Mouse (Mus musculus) liver, embryonic 14.5 days (tissue): Measurements from ENCODE around the gene Ahr. TPM values are rescaled to one million over a fixed set of nuclear protein-coding genes. Genes with fewer than 3 reads are reported as not detected.

Source experiments
- ATAC-seq: fragments of 200-750 bp; cut with Nextera tagmentation; 2 replicates; pipeline ENCODE4 v1.8.0; 2017; ENCODE audit warnings: moderate number of reproducible peaks, mild to moderate bottlenecking, moderate library complexity; ENCODE audit not compliant: insufficient read depth
- DNase-seq, 3 experiments: peaks; one replicate each; pipeline ENCODE4 v3.0.0-alpha.2; 2012 to 2013; ENCODE audit warnings: low read depth in 3 of 3, low spot score in 3 of 3
- H3K27ac ChIP-seq: fragments of 300-500 bp; sonication (generic); 2 replicates; pipeline ENCODE4 v1.5.1; 2014; ENCODE audit warnings: moderate library complexity, mild to moderate bottlenecking, control low read depth, inconsistent platforms
- H3K27me3 ChIP-seq: fragments of 300-500 bp; sonication (generic); 2 replicates; pipeline ENCODE4 v1.6.1; 2014; ENCODE audit warnings: mild to moderate bottlenecking, low read length, moderate library complexity; ENCODE audit not compliant: control insufficient read depth, insufficient read depth
- H3K36me3 ChIP-seq: fragments of 300-500 bp; sonication (generic); replicated peaks from 2 replicates; pipeline ENCODE4 v1.6.1; 2014; ENCODE audit warnings: low read depth; ENCODE audit not compliant: control insufficient read depth, insufficient read depth
- H3K4me1 ChIP-seq, 2 experiments: fragments of 200-500 bp in 1 of 2; fragments of 300-500 bp in 1 of 2; sonication (generic) in 1 of 2; replicated peaks; 2 replicates each; pipeline ENCODE4 v1.6.1; 2012 to 2014; ENCODE audit warnings: antibody characterized with exemption in 1 of 2, inconsistent platforms in 1 of 2, low read length in 1 of 2; ENCODE audit not compliant: control insufficient read depth in 2 of 2, insufficient read depth in 2 of 2
- H3K4me2 ChIP-seq: fragments of 300-500 bp; sonication (generic); 2 replicates; pipeline ENCODE4 v1.6.1; 2014; ENCODE audit warnings: low read depth, mild to moderate bottlenecking, control low read depth, moderate library complexity
- H3K4me3 ChIP-seq, 2 experiments: fragments of 200-500 bp in 1 of 2; fragments of 300-500 bp in 1 of 2; sonication (generic) in 1 of 2; 2 replicates each; pipeline ENCODE4 v1.5.1; 2012 to 2014; ENCODE audit warnings: low read depth in 2 of 2, low read length in 2 of 2, mild to moderate bottlenecking in 2 of 2, control low read depth in 1 of 2, inconsistent platforms in 1 of 2, moderate library complexity in 1 of 2; ENCODE audit not compliant: insufficient read depth in 1 of 2
- H3K9ac ChIP-seq: fragments of 300-500 bp; sonication (generic); replicated peaks from 2 replicates; pipeline ENCODE4 v1.6.1; 2014; ENCODE audit warnings: mild to moderate bottlenecking, control low read depth, moderate library complexity
- H3K9me3 ChIP-seq: fragments of 300-500 bp; sonication (generic); 2 replicates; pipeline ENCODE4 v1.6.1; 2016; ENCODE audit warnings: low read length, mixed read lengths; ENCODE audit not compliant: control insufficient read depth
- CTCF ChIP-seq: IDR thresholded peaks from 2 replicates; pipeline ENCODE4 v1.5.1; 2016; ENCODE audit warnings: antibody characterized with exemption, low read depth, control low read depth
- EP300 ChIP-seq: IDR thresholded peaks from 2 replicates; pipeline ENCODE4 v1.6.1; 2016; ENCODE audit warnings: antibody characterized with exemption, low read depth
- WGBS: fragments of 180-500 bp; shearing (Covaris S2); extraction: QIAGEN DNeasy Blood & Tissue Kit; methylation state at CpG from one replicate; pipeline ENCODE4 v1.1.7; 2014; ENCODE audit not compliant: insufficient replicate concordance; 5-methylcytosine and 5-hydroxymethylcytosine counted together
- polyA plus RNA-seq, 2 experiments: library from polyadenylated mRNA; depleted of rRNA in 1 of 2; stranded (reverse) in 1 of 2; unstranded in 1 of 2; fragments of >200 nt; fragmentation: Nextera tagmentation in 1 of 2; extraction: Ambion mirVana in 1 of 2; gene quantifications; 2 replicates each; pipeline versions ENCODE4 v1.2.1 to v1.2.3; 2012 to 2014

The Ahr gene
- 1.3 and 1.5 TPM in 2 replicates for polyA plus RNA-seq (2012; rRNA removed)
- 2.3 and 2.4 TPM in 2 replicates for polyA plus RNA-seq (2014; fragmentation: Nextera tagmentation; extraction: Ambion mirVana)

DNA sequence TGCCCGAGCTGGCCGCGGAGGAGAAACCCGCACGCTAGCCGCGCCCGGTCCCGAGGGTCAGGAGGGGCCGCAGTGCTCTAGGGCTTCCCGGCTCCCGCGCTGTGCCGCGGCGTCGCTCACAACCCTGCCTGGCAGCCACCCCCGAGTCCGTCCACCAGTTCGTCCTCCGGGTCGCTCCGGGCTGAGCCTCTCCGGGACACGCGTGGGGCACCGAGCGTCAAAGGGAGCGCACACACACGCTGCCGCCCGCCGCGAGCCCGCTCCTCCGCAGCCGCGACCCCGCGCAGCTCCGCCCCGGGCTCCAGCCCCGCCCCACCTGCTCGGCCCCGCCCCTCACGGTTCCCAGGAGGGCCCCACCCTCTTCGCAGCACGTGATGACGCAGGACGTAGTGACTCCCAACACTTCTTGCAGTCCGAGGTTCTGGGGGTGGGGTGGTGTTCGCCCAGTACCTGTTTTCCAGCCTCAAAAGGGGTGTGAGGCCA is at the start of gene Ahr:
TSS of gene Ahr (minus strand) at position 285 of the 483 bp plus-strand sequence.
- WGBS = under 1% methylated on average over 30 of the region's 52 CpGs
- DNase-seq = peak; percentile 51 to 66 (median 60)
- no peak within 1 kb of the TSS for H3K27ac ChIP-seq

GRCm38 (mm10) chr12:35578826-35579225 is 44.0 kb upstream of the Ahr start:
- Histone ChIP-seq H3K4me3 (no peak overlapping the region), H3K27me3 (no peaks in the 10 kb centered on the region), H3K36me3 (no peaks in the 10 kb centered on the region), H3K27ac (no peak overlapping the region), H3K4me1 (peaks cover 0 to 3% of the 10 kb centered on the region in 2 experiments; a peak in 2 of 4 replicates), H3K9ac (no peak overlapping the region), H3K4me2 (no peak overlapping the region), H3K9me3 (no peaks in the 10 kb centered on the region)
- WGBS = 52% methylated on average over 4 of the region's 4 CpGs
- no peak for ATAC-seq
- TF ChIP-seq EP300 = no peak
- no peak for TF ChIP-seq CTCF
- DNase-seq = no peak

More for the DNA sequence above, at the start of gene Ahr:
- Histone ChIP-seq H3K9ac (peak within 1 kb of the TSS; percentile 68), H3K4me2 (peak within 1 kb of the TSS; percentile 82), H3K4me1 (peaks cover 0 to 6% of the 10 kb centered on the region in 2 experiments; a peak in 1 of 4 replicates), H3K4me3 (peak within 1 kb of the TSS; percentile 65 to 78), H3K27me3 (no peaks in the 10 kb centered on the region), H3K9me3 (no peaks in the 10 kb centered on the region), H3K36me3 (no peaks in the 10 kb centered on the region)
- no peak for TF ChIP-seq EP300
- no peak for TF ChIP-seq CTCF
- peak; percentile 93 for ATAC-seq

GRCm38 (mm10) chr12:35576107-35576506 is 41.3 kb upstream of the Ahr start:
- no peaks in the 10 kb centered on the region for H3K27me3 ChIP-seq
- no peak for TF ChIP-seq CTCF
- TF ChIP-seq EP300 = no peak
- WGBS = 31% methylated on average over 4 of the region's 4 CpGs
- no peak overlapping the region for H3K27ac ChIP-seq
- DNase-seq = no peak
- H3K9me3 ChIP-seq = no peaks in the 10 kb centered on the region
- H3K36me3 ChIP-seq = no peaks in the 10 kb centered on the region
- ATAC-seq = no peak
- no peak overlapping the region for H3K4me3 ChIP-seq
- H3K4me1 ChIP-seq = peaks cover 0 to 3% of the 10 kb centered on the region in 2 experiments; a peak in 2 of 4 replicates
- no peak overlapping the region for H3K9ac ChIP-seq
- no peak overlapping the region for H3K4me2 ChIP-seq

DNA sequence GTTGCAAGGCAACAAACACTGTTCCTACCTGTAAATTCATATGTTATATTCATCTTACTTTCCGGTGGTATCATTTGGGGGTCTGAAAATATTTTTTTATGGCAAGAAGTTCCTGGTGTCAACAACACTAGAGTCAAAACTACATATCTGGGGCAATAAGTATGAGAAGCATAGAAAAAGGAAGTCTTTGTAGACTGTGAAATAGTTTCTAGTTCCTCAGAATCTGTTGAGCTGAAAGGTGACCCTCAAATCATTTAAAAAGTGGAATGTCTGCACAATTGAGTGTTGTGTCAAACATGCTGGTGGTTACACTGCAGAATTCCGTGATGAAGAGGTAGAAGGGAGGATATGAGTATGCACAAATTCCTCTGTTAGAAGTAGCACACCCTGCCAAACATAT is 38.9 kb upstream of the Ahr start:
- no peak for ATAC-seq
- H3K4me3 ChIP-seq = no peak overlapping the region
- no peaks in the 10 kb centered on the region for H3K27me3 ChIP-seq
- H3K27ac ChIP-seq = no peak overlapping the region
- no peak for DNase-seq
- H3K9ac ChIP-seq = no peak overlapping the region
- H3K4me2 ChIP-seq = no peak overlapping the region
- WGBS = 30% methylated on average over 2 of the region's 2 CpGs
- H3K9me3 ChIP-seq = no peaks in the 10 kb centered on the region
- no peaks in the 10 kb centered on the region for H3K36me3 ChIP-seq
- TF ChIP-seq EP300 = no peak
- H3K4me1 ChIP-seq = peaks cover 0 to 3% of the 10 kb centered on the region in 2 experiments; a peak in 2 of 4 replicates

- ATAC-seq = no peak
- H3K4me3 ChIP-seq = no peak overlapping the region
Measured at GRCm38 (mm10) chr12:35562826-35563225, 28.0 kb upstream of the Ahr start.

More at GRCm38 (mm10) chr12:35562826-35563225, 28.0 kb upstream of the Ahr start:
- WGBS = 49% methylated on average over 3 of the region's 3 CpGs
- no peak for DNase-seq
- TF ChIP-seq CTCF = no peak
- no peak for TF ChIP-seq EP300
- no peak overlapping the region for H3K9ac ChIP-seq
- H3K36me3 ChIP-seq = no peaks in the 10 kb centered on the region
- no peak overlapping the region for H3K4me2 ChIP-seq
- H3K27me3 ChIP-seq = no peaks in the 10 kb centered on the region
- H3K9me3 ChIP-seq = no peaks in the 10 kb centered on the region
- no peak overlapping the region for H3K27ac ChIP-seq
- no peaks in the 10 kb centered on the region for H3K4me1 ChIP-seq
